Mouse (Mus musculus) R1 (cell line): Measurements from ENCODE around the gene Apoo.
"Not testable (repeated sequence)": the region's sequence is repeated elsewhere in the genome, so short reads cannot be mapped to it uniquely, and the experiment has no call there.

ENCODE experiments used
- DNase-seq: peaks from one replicate; pipeline ENCODE4 v3.0.0-alpha.2; 2018; ENCODE audit warnings: low read depth, low spot score

Gene Apoo

GRCm38 (mm10) chrX:94366670-94367241 lies at the start of gene Apoo, which contains the start of gene Fam90a1b:
Gene Apoo, plus strand, starts transcription at chrX:94367117.
Gene Fam90a1b, minus strand, starts transcription at chrX:94366777.
- DNase-seq = peak; percentile 96

DNA sequence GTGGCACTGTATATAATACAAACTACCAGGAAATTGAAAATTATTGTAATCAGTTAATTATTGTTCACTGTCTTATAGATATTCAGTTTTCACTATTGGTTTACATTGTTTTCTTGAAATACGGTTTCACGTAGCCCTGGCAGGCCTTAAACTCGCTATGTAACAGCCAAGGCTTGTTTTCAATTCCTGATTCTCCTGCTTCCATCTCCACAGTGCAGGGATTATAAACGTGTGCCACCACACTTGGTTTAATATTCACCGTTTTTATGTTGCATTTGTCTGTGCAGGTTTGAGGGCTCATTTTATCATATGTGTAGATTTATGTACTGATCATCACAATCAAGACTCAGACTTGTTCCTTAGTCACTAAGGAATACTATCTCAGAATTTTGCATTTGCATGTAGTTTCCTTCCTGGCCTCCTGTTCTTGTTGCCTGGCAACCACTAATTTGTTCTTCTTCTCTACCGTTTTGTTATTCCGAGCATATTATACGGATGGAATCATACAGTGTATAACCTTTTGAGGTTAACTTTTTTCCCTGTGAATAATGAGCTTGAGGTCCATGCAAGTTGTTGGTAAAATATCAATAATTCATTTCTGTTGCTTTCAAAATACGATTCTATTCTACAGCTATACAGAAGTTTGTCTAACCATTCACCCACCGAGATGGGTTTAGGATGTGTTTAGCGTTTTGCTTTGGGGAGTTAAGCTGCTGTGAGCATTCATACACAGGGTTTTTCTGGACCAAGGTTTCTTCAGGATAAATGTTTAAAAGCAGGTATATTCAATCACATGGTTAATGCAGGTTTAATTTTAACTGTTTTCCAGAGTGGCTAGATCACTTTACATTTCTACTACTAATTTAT lies 45.6 kb upstream of the Apoo start:
- no peak for DNase-seq

DNA sequence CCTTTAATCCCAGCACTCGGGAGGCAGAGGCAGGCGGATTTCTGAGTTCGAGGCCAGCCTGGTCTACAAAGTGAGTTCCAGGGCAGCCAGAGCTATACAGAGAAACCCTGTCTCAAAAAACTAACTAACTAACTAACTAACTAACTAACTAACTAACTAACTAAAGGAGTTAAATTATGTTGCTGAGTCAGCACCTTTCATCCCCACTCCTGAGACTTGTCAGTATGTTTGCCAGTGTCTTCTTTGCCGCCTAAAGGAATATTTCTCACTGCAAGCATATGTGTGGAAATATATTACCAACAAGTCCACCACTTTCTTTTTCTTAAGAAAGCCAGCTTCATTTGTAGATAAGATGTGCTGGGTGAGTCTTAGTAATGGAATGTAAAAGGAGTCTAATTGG lies 23.3 kb upstream of the Apoo start:
- not testable (repeated sequence) for DNase-seq

DNA sequence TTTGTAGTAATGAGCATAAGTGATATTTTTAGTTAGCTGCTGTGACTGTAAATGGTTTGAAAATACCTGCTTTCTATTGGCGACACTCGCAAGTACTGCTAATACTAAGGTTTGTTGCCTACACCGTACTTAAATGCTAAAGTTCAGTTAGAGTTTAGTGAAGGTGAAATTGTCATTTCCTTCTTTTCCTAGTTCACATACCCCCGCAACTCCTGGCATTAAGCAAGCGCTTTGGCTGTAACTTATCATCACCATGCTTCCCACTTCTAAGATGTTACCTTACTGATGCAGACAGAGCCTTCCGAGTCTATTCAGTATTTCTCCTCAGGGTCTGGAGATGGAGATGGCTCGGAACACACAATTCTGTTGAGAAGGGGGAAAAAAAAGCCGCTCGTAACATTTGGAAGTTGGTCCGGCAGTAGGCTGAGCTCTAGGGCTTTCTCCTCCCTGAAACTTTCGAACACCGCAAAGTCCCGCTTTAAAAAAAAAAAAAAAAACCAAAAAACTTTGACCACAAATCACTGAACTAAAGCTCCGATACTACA lies 1.5 kb upstream of the Apoo start:
- DNase-seq = peak; percentile 1

DNA sequence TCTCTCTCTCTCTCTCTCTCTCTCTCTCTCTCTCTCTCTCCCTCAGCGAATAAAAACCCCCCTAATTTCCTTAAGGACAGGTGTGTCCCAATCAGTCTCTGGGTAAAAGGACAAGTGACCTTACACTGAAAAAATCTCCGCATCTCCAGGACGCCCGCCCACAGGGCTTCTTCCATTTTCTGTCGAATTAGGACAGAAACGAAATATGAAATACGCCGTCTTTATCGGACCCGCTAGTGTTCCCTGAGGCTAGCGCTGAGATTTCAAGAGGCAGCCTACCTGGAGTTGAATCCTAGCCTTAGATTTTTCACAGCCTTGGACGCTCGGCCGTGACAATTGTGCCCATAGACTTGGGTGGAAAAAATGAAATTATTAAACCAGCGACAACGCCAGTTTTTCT lies 888 bp upstream of the Apoo start:
- peak; percentile 5 for DNase-seq

DNA sequence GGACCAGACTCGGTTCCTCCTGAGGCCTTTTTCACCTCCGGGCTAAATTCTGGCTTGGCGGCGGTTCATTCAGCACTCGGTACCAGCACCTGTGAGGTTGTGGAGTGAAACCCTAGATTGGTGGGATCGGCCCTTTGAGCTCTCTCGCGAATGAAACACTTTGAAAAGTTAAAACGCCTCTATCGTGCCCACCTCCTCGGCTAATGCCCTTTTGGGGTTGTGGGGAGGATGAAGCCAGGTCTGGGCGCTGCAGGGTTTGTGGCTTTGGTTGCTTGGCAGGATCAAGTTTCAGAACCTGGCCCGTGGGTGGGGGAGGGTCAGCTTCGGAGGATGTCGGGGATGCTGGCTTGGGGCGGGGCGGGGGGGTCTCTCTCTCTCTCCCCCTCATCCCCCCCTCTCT lies 331 bp downstream of the Apoo start:
- DNase-seq = no peak

DNA sequence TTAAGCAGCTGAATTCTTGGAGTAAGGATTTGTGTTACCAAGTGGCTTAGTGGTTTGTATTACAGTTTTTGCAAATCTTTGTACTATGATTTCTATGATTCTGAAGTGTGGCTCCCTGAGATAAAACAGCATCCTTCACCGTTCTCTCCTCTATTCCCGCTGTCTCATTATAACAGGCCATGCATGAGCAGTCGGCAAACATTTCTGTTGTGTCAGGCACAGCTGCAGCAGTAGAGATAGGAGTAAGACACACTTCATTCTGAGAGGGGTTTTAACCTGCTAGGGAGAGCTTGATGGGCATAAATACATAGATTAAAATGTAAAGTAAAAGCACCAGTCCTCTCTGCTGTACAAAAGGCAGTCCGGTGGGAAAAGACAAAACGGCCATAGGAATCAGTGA lies 11.8 kb downstream of the Apoo start:
- no peak for DNase-seq

DNA sequence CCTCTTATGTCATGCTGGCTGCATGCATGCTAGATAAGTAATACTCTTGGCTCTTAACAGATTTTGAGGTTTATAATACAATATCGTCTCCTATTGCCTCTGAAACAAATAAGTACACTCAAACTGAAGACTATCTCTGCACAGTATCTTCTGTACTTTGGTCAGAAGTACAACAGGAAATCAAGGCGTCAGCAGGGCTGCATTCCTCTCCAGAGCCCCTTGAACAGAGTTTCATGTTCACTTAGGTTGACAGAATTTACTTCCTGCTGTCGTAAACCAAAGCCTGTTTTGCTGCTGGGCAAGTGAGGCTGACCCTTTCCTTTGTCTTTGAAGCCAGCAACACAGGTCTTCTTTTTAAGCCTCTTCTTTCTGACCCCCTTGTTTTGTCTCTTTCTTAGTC lies 42.1 kb downstream of the Apoo start:
- no peak for DNase-seq

GRCm38 (mm10) chrX:94420210-94420609 lies 53.3 kb downstream of the Apoo start:
- DNase-seq = peak; percentile 12

- DNase-seq = peak; percentile 14
Measured at GRCm38 (mm10) chrX:94431548-94432375, 64.8 kb downstream of the Apoo start.

DNA sequence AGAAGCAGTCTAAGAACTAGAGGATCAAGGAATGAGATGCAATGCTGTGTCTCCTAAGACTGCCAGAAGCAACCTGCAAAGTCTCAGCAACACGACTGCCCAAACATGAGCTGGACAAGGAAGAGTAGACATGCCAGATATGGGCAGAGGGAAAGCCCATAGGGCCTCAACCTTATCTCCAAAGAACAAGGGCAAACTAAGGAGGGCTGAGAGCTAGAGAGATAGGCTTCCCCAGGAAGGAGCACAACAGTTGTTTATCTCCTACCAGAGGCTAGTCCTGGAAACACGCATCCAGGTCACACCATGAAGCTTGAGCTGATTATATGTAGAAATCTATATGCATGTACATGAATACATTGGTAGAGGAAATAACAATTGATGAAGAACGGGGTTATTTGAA lies 78.5 kb downstream of the Apoo start:
- not testable (repeated sequence) for DNase-seq

DNA sequence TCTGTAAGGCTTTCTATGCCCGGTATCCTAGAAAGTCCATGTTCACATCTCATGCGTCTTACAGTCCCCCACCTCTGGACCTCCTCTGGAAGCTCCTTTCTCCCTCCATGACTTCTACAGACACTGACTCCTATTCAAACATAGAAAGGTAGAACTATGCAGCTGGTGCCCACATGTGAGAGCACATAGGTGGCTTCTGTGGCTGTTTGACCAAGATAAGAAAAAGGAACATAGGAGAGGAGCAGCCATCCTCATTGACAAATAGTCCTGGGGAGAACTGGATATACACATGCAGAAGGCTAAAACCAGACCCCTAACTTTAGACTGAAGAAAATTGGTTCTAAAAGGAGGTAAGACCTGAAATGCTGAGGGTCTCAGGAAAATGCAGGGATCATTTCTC lies 79.1 kb downstream of the Apoo start:
- not testable (repeated sequence) for DNase-seq

DNA sequence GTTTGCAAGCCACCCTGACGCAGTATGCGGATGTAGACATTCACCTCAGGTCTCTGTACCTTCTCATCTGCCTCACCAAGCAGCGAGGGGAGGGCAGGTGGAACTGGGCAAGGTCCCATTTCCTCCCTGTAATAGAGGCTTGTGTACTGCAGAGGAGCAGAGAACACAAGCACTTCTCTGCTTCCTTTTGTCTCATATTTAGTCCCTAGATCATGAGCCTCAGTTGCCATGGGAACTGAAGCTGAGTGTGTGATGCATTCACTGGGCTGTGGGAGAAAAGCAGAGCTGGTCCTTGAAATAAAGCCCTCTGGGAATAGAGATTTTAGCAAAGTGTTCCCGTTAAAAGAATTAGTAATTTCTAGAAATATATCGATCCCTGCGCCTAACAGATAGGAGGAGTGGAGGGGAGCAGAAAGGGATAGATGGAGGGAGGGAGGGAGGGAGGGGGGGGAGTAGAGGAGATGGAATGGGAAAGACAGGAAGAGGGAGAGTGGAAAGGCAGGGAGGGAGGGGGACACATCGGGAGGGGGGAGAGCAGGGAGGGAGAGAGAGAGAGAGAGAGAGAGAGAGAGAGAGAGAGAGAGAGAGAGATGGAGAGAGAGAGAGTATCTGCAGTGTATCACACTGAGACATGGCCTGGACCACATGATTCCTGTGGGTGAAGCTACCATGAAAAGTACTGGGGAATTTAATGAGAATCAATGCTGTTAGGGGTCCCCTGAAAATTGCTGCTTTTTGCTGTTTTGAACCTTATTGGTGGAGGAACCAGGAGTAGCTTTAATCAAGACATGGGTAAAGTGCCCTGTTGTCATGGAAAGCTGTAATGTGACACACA lies 83.3 kb downstream of the Apoo start:
- not testable (repeated sequence) for DNase-seq

- no peak for DNase-seq
Measured at GRCm38 (mm10) chrX:94459346-94459745, 92.4 kb downstream of the Apoo start.

- DNase-seq = not testable (repeated sequence)
Measured at GRCm38 (mm10) chrX:94461513-94461912, 94.6 kb downstream of the Apoo start.

- DNase-seq = not testable (repeated sequence)
Measured at GRCm38 (mm10) chrX:94462604-94463429, 95.9 kb downstream of the Apoo start.
